ENCODE assay signal across 9 mouse cellular contexts in the genomic region with DNA sequence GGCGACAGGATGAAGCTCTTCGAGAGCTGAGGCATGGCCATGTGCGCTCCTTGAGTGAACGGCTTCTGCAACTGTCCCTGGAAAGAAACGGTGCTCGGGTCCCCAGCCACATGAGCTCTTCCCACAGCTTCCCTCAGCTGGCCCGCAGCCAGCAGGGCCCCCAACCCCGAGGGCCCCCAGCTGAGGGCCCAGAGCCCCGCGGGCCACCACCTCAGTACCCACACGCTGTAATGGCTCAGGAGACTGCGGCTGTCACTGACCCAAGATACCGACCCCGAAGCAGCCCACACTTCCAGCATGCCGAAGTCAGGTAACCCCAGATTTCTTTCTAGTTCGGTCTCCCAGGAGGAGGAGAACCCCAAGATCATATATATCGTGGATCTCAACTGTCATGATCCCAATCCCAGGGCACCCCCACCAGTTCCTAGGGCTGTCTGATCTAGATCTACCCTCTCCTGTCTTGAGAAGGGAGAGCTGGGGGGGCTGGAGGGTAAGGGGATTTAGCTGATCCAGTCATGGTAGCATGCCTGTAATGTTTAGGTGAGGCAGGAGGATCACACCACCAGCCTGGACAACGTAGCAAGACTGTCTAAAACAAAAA. TPM values are rescaled to one million over a fixed set of nuclear protein-coding genes. Genes with fewer than 3 reads are reported as not detected.
DNase-seq lines count a peak whose midpoint lies in the region; ATAC-seq and TF ChIP-seq lines count a peak whose summit lies in the region.
"Had no signal": no experiment of that assay in that cellular context is flagged by ENCODE, and none has a peak within 500 bp of the region (broad histone marks: within the 10 kb centered on the region; RNA-seq: fewer than 3 reads in every experiment).

No protein-coding gene starts in this region.

- H3K9ac ChIP-seq in heart, adult 2 months (ENCODE audit: low read depth, low read length), result peak overlapping the region; percentile 69
- peak overlapping the region; percentile 45 for H3K9ac ChIP-seq in ES-Bruce4 (ENCODE audit: low read depth, poor library complexity, severe bottlenecking)
- peak overlapping the region; percentile 100 for H3K9ac ChIP-seq in heart, postnatal 0 days (replicated peaks; ENCODE audit: low read depth, low read length)
- peak overlapping the region; percentile 11 for H3K9ac ChIP-seq in liver, postnatal 0 days (replicated peaks)

- H3K4me1 ChIP-seq in heart, adult 2 months (ENCODE audit: control insufficient read depth, insufficient read depth, low read length), result peaks cover 35% of the 10 kb centered on the region
- H3K4me1 ChIP-seq in ES-Bruce4 (ENCODE audit: control insufficient read depth, insufficient read depth, low read length), result peaks cover 24% of the 10 kb centered on the region
- H3K4me1 ChIP-seq in heart, postnatal 0 days (ENCODE audit: control insufficient read depth, insufficient read depth), result peaks cover 66% of the 10 kb centered on the region
- H3K4me1 ChIP-seq in liver, postnatal 0 days (ENCODE audit: insufficient read depth), result peaks cover 66% of the 10 kb centered on the region

- H3K9me3 ChIP-seq in ES-Bruce4 (replicated peaks; ENCODE audit: control insufficient read depth, insufficient read depth, low read length, poor library complexity, severe bottlenecking), result no peaks in the 10 kb centered on the region
- no peaks in the 10 kb centered on the region for H3K9me3 ChIP-seq in heart, postnatal 0 days (replicated peaks; ENCODE audit: control insufficient read depth, low read length)
- no peaks in the 10 kb centered on the region for H3K9me3 ChIP-seq in liver, postnatal 0 days (ENCODE audit: low read length)

- intact Hi-C loops in heart, adult 2 months (cut with DNase I), result no loop called here
- intact Hi-C loops in heart, postnatal 36 days (cut with DNase I), result no loop called here

- H3K36me3 ChIP-seq in heart, adult 2 months (ENCODE audit: control insufficient read depth, insufficient read depth, low read length), result peaks cover 40% of the 10 kb centered on the region
- peaks cover 53% of the 10 kb centered on the region for H3K36me3 ChIP-seq in ES-Bruce4 (ENCODE audit: control insufficient read depth, insufficient read depth, low read length, poor library complexity, severe bottlenecking)
- peaks cover 60% of the 10 kb centered on the region for H3K36me3 ChIP-seq in heart, postnatal 0 days (replicated peaks; ENCODE audit: control insufficient read depth, insufficient read depth, low read length)
- peaks cover 34% of the 10 kb centered on the region for H3K36me3 ChIP-seq in liver, postnatal 0 days (replicated peaks; ENCODE audit: insufficient read depth, low read length)

- no peak for DNase-seq in heart, adult 2 months
- no peak for DNase-seq in heart, postnatal 36 days
- no peak for DNase-seq in heart, postnatal 0 days (ENCODE audit: low spot score)
- no peak for DNase-seq in liver, postnatal 0 days
- no peak for DNase-seq in adipocyte (ENCODE audit: low spot score)
- no peak for DNase-seq in spleen, adult 12 weeks (ENCODE audit: low spot score)

- H3K79me2 ChIP-seq in heart, adult 2 months (replicated peaks; ENCODE audit: control insufficient read depth, insufficient read depth, low read length), result peaks cover 8% of the 10 kb centered on the region

- TF ChIP-seq CTCF in heart, adult 2 months (IDR thresholded peaks at IDR 0.05), result no peak
- no peak for TF ChIP-seq CTCF in ES-Bruce4 (IDR thresholded peaks at IDR 0.05; ENCODE audit: low read depth, low read length)
- no peak for TF ChIP-seq CTCF in heart, postnatal 0 days (IDR thresholded peaks at IDR 0.05; ENCODE audit: low read depth)
- TF ChIP-seq CTCF in liver, postnatal 0 days (IDR thresholded peaks at IDR 0.05; ENCODE audit: low read depth), result no peak

- TF ChIP-seq POLR2A in heart, adult 2 months (IDR thresholded peaks at IDR 0.05; ENCODE audit: insufficient read depth, low read depth, low read length), result no peak
- no peak for TF ChIP-seq POLR2A in ES-Bruce4 (IDR thresholded peaks at IDR 0.05; ENCODE audit: insufficient read depth, low read length)

- peak overlapping the region; percentile 98 for H3K27ac ChIP-seq in heart, adult 2 months
- H3K27ac ChIP-seq in ES-Bruce4 (ENCODE audit: insufficient read depth, low read length), result no peak overlapping the region
- peak overlapping the region; percentile 100 for H3K27ac ChIP-seq in heart, postnatal 0 days (ENCODE audit: low read depth)
- H3K27ac ChIP-seq in liver, postnatal 0 days (ENCODE audit: low read depth), result peak overlapping the region; percentile 51

- no peak for ATAC-seq in heart, postnatal 0 days (ENCODE audit: insufficient read depth, low read depth)
- ATAC-seq in liver, postnatal 0 days, result no peak
- no peak for ATAC-seq in granulocyte monocyte progenitor cell, adult 5-6 weeks (replicated peaks; ENCODE audit: poor library complexity, severe bottlenecking)
- ATAC-seq: inflammation-experienced regulatory T-cells, adult 6 months had no signal

- peak overlapping the region; percentile 94 for H3K4me2 ChIP-seq in heart, postnatal 0 days (ENCODE audit: low read depth, low read length)
- peak overlapping the region; percentile 81 for H3K4me2 ChIP-seq in liver, postnatal 0 days (ENCODE audit: low read depth, low read length)

- WGBS in heart, adult 2 months, result 23% methylated on average over 18 of the region's 18 CpGs
- WGBS in heart, postnatal 0 days, result 22% methylated on average over 18 of the region's 18 CpGs
- 60% methylated on average over 15 of the region's 18 CpGs for WGBS in liver, postnatal 0 days (ENCODE audit: insufficient replicate concordance)

- peak overlapping the region; percentile 89 for H3K4me3 ChIP-seq in heart, adult 2 months
- H3K4me3 ChIP-seq in ES-Bruce4 (ENCODE audit: low read depth, low read length), result peak overlapping the region; percentile 31
- peak overlapping the region; percentile 96 for H3K4me3 ChIP-seq in heart, postnatal 0 days (ENCODE audit: low read depth, low read length)
- 0 out of 2 replicates have a peak overlapping the region, but pooled peaks have one; percentile 61 for H3K4me3 ChIP-seq in liver, postnatal 0 days (ENCODE audit: low read depth, low read length)

- no peak for TF ChIP-seq EP300 in heart, adult 2 months (IDR thresholded peaks at IDR 0.05; ENCODE audit: insufficient read depth, low read depth, low read length)
- no peak for TF ChIP-seq EP300 in ES-Bruce4 (IDR thresholded peaks at IDR 0.05; ENCODE audit: insufficient read depth, low read depth, low read length)
- no peak for TF ChIP-seq EP300 in heart, postnatal 0 days (IDR thresholded peaks at IDR 0.05; ENCODE audit: low read depth)
- TF ChIP-seq EP300 in liver, postnatal 0 days (IDR thresholded peaks at IDR 0.05; ENCODE audit: low read depth), result no peak

- no peaks in the 10 kb centered on the region for H3K27me3 ChIP-seq in heart, adult 2 months (ENCODE audit: control insufficient read depth, insufficient read depth, low read length)
- no peaks in the 10 kb centered on the region for H3K27me3 ChIP-seq in ES-Bruce4 (ENCODE audit: control insufficient read depth, insufficient read depth, low read length, poor library complexity, severe bottlenecking)
- H3K27me3 ChIP-seq in heart, postnatal 0 days (ENCODE audit: control insufficient read depth, insufficient read depth, low read length), result no peaks in the 10 kb centered on the region
- peaks cover 12% of the 10 kb centered on the region; the same call in 1 of the 2 replicates for H3K27me3 ChIP-seq in liver, postnatal 0 days (ENCODE audit: insufficient read depth, low read length)

RNA-seq across cellular contexts. Expression of a gene that starts 4.2 kb away (rescaled TPM):
- 10 to 100 TPM; 56.5 to 66.3 TPM for total RNA-seq in heart, adult 2 months (2021)
- polyA plus RNA-seq in heart, adult 2 months (2012; rRNA removed), result 25.9 and 28.3 TPM in 2 replicates
- 10 to 100 TPM; 67.5 to 79.0 TPM for total RNA-seq in heart, postnatal 36 days (2021)
- 227 and 231 TPM in 2 replicates for polyA plus RNA-seq in ES-Bruce4 (2011; ENCODE audit: insufficient read depth, insufficient read length, low read depth, missing spikeins)
- 115 and 221 TPM in 2 replicates for total RNA-seq in heart, postnatal 0 days (2014; rRNA removed; ENCODE audit: low replicate concordance)
- polyA plus RNA-seq in heart, postnatal 0 days (2015; fragmentation: Nextera tagmentation; extraction: Ambion mirVana), result 25.3 and 26.0 TPM in 2 replicates
- polyA plus RNA-seq in liver, postnatal 0 days (2015; fragmentation: Nextera tagmentation; extraction: Ambion mirVana), result 5.7 and 6.5 TPM in 2 replicates
- total RNA-seq in granulocyte monocyte progenitor cell, adult 5-6 weeks (2014; fragmentation: Nextera tagmentation), result 1.8 and 1.9 TPM in 2 replicates
- 2.5 and 2.6 TPM in 2 replicates for total RNA-seq in granulocyte monocyte progenitor cell, adult 5-6 weeks (2017)

Comparison
In these comparisons a context has a peak if more than half of its experiments do, and no peak if none do; other contexts are left out.
1. H3K4me3 ChIP-seq: peak in every context shown above with its lines; median percentile 96 in heart, postnatal 0 days; 89 in heart, adult 2 months; 61 in liver, postnatal 0 days; 31 in ES-Bruce4.
2. H3K9ac ChIP-seq: peak in every context shown above with its lines; median percentile 100 in heart, postnatal 0 days; 69 in heart, adult 2 months; 45 in ES-Bruce4; 11 in liver, postnatal 0 days.
3. RNA of a gene that starts 4.2 kb away (total RNA-seq): 115 to 221 TPM in heart, postnatal 0 days, 67.5 to 79.0 TPM in heart, postnatal 36 days and 56.5 to 66.3 TPM in heart, adult 2 months; 1.8 to 2.6 TPM in granulocyte monocyte progenitor cell, adult 5-6 weeks; every median in the first group is over 10 times any median in the second.